Mouse (Mus musculus): ENCODE data around the gene Ipo9. TPM values are rescaled to one million over a fixed set of nuclear protein-coding genes. Genes with fewer than 3 reads are reported as not detected.

Ipo9 gene
- polyA plus RNA-seq, 1 experiment from 2014 or later = 24.7 TPM

DNA sequence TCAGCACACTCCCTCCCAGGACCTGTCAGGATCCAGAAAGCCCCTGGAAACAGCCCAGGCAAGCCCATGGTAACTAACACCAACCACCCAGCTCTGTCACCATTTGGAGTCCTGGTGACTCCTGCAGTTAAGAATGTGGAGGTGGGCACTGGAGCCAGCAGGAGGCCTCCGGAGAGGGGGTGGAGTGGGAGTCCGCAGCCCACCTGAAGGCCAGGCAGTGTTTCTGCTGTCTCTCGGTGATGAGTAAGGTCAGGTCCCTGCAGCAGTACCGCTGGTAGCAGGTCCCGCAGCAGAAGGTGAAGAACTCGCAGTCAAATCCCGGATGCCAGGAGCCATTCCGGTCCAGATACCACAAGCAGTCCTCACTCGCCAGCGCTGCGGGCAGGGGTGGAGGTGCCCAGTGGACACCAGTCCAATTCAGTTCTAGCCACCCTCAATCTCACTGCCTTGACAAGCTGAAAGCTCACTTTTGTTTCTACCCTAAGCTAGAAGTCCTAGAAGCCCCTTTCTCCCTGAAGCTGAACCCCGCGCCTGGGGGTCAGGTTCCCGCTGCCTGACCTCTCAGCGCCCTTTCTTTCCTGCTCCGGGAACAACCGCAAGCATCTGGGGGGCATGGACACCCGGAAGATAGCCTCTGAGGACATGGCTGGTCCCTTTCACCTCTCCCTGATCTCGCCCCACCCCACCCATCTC lies 56.0 kb downstream of the Ipo9 start:
- TF ChIP-seq CTCF (IDR thresholded peaks at IDR 0.05; ENCODE audit: low read depth) (no peak), EP300 (optimal IDR thresholded peaks at IDR 0.05) (no peak)
- Histone ChIP-seq H3K27ac (replicated peaks) (peak overlapping the region; percentile 85), H3K9ac (ENCODE audit: low read length) (peak overlapping the region; percentile 75), H3K9me3 (ENCODE audit: control insufficient read depth, low read length) (no peaks in the 10 kb centered on the region), H3K4me1 (replicated peaks; ENCODE audit: control insufficient read depth, insufficient read depth) (peaks cover 2% of the 10 kb centered on the region; the same call in 1 of the 2 replicates), H3K27me3 (ENCODE audit: control insufficient read depth, insufficient read depth, low read length) (no peaks in the 10 kb centered on the region), H3K36me3 (ENCODE audit: control insufficient read depth, insufficient read depth, low read length) (no peaks in the 10 kb centered on the region), H3K4me3 (ENCODE audit: low read depth, low read length) (peak overlapping the region; percentile 56), H3K4me2 (replicated peaks; ENCODE audit: low read depth) (peak overlapping the region; percentile 94)
- DNase-seq (ENCODE audit: low spot score) = peak; percentile 27
- WGBS = 4% methylated on average over 19 of the region's 19 CpGs
- no peak for ATAC-seq (ENCODE audit: low FRiP score, low TSS enrichment)

DNA sequence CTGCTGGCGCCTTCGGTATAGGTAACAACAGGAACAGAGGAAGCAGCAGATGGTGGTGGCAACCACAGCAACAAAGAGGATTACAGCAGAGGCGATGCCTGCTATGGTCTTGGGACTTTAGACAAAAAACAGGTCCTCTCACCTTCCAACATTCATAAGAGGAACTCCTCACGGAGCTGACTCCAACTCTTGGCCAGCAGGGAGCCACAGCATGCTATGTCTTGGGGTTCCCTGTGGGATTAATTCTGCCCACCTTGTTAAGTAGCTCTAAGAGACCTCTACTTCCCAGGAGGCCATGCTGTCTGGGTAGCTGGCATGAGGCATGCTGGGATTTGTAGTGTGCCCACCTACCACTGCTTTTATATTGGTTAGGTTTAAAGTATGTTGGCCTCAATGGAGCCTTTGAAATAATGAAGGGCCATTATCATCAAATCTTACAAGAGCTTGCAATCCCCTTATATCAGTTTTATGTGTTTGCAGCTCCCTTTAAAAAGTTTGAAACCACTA lies 57.1 kb downstream of the Ipo9 start:
- WGBS = 70% methylated on average over 4 of the region's 4 CpGs
- ATAC-seq (ENCODE audit: low FRiP score, low TSS enrichment) (no peak), DNase-seq (ENCODE audit: low spot score) (no peak)
- Histone ChIP-seq H3K36me3 (ENCODE audit: control insufficient read depth, insufficient read depth, low read length) (no peaks in the 10 kb centered on the region), H3K27ac (replicated peaks) (no peak overlapping the region), H3K4me2 (replicated peaks; ENCODE audit: low read depth) (no peak overlapping the region; the same call in 1 of the 2 replicates), H3K4me1 (replicated peaks; ENCODE audit: control insufficient read depth, insufficient read depth) (peaks cover 2% of the 10 kb centered on the region; the same call in 1 of the 2 replicates), H3K9me3 (ENCODE audit: control insufficient read depth, low read length) (no peaks in the 10 kb centered on the region), H3K9ac (ENCODE audit: low read length) (no peak overlapping the region; the same call in 1 of the 2 replicates), H3K27me3 (ENCODE audit: control insufficient read depth, insufficient read depth, low read length) (no peaks in the 10 kb centered on the region), H3K4me3 (ENCODE audit: low read depth, low read length) (no peak overlapping the region)
- TF ChIP-seq CTCF (IDR thresholded peaks at IDR 0.05; ENCODE audit: low read depth) = no peak
- no peak for TF ChIP-seq EP300 (optimal IDR thresholded peaks at IDR 0.05)

DNA sequence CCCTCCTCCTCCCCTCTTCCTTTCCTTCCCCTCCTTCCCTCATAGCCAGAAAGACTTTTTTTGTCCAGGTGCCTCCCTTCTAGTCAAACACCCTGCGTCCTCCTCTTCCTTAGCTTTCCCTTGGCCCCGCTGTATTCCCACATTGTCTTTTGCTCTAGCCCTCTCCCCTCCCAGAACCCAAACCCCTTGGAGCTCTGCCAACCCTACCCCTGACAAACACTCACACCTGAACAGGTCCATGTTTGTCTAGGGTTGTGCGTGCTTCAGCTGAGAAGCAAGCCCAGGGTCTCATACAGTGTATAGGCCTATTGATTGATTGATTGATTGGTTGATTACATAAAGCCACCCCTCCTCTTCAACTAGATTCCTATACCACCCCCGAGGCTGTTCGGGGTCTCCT lies 60.9 kb downstream of the Ipo9 start:
- DNase-seq (ENCODE audit: low spot score) (no peak), ATAC-seq (ENCODE audit: low FRiP score, low TSS enrichment) (no peak)
- H3K4me2 ChIP-seq (replicated peaks; ENCODE audit: low read depth) = no peak overlapping the region
- no peak overlapping the region for H3K9ac ChIP-seq (ENCODE audit: low read length)
- no peaks in the 10 kb centered on the region for H3K36me3 ChIP-seq (ENCODE audit: control insufficient read depth, insufficient read depth, low read length)
- H3K9me3 ChIP-seq (ENCODE audit: control insufficient read depth, low read length) = no peaks in the 10 kb centered on the region
- TF ChIP-seq EP300 (optimal IDR thresholded peaks at IDR 0.05) (no peak), CTCF (IDR thresholded peaks at IDR 0.05; ENCODE audit: low read depth) (no peak)
- H3K4me3 ChIP-seq (ENCODE audit: low read depth, low read length) = no peak overlapping the region
- H3K27ac ChIP-seq (replicated peaks) = no peak overlapping the region
- 64% methylated on average over 5 of the region's 5 CpGs for WGBS
- no peaks in the 10 kb centered on the region for H3K27me3 ChIP-seq (ENCODE audit: control insufficient read depth, insufficient read depth, low read length)
- H3K4me1 ChIP-seq (replicated peaks; ENCODE audit: control insufficient read depth, insufficient read depth) = no peaks in the 10 kb centered on the region

- Histone ChIP-seq H3K27ac (replicated peaks) (0 out of 2 replicates have a peak overlapping the region, but pooled peaks have one; percentile 40), H3K4me2 (replicated peaks; ENCODE audit: low read depth) (peak overlapping the region; percentile 78), H3K4me1 (replicated peaks; ENCODE audit: control insufficient read depth, insufficient read depth) (no peaks in the 10 kb centered on the region), H3K9me3 (ENCODE audit: control insufficient read depth, low read length) (no peaks in the 10 kb centered on the region), H3K36me3 (ENCODE audit: control insufficient read depth, insufficient read depth, low read length) (no peaks in the 10 kb centered on the region), H3K9ac (ENCODE audit: low read length) (0 out of 2 replicates have a peak overlapping the region, but pooled peaks have one; percentile 57), H3K4me3 (ENCODE audit: low read depth, low read length) (peak overlapping the region; percentile 40), H3K27me3 (ENCODE audit: control insufficient read depth, insufficient read depth, low read length) (no peaks in the 10 kb centered on the region)
- peak; percentile 72 for TF ChIP-seq CTCF (IDR thresholded peaks at IDR 0.05; ENCODE audit: low read depth)
- TF ChIP-seq EP300 (optimal IDR thresholded peaks at IDR 0.05) = no peak
- ATAC-seq (ENCODE audit: low FRiP score, low TSS enrichment) = peak; percentile 27; the same call in 1 of the 2 replicates
- 7% methylated on average over 14 of the region's 14 CpGs for WGBS
- DNase-seq (ENCODE audit: low spot score) = peak; percentile 72
Measured at GRCm38 (mm10) chr1:135368982-135369381, 61.3 kb downstream of the Ipo9 start.

DNA sequence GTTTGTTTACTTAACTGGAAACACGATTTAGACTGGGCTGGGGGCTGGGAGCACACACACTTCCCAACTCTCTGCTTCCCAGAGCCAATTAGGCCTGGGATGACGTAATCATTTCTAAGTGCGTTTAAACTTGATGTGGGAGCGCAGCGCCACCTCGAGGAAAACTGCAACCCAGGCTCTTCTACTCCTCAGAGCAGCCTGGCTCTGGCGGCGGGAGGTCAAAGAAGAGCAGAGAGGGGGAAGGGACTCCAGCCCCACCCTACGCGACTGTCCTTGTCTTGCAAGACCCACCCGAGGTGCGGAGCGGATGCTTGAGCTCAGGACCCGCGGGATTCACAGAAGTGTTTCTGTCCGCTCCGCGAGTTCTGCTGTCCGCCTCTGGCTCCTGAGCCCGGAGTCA lies 62.1 kb downstream of the Ipo9 start:
- Histone ChIP-seq H3K9ac (ENCODE audit: low read length) (peak overlapping the region; percentile 57), H3K4me2 (replicated peaks; ENCODE audit: low read depth) (peak overlapping the region; percentile 78), H3K4me1 (replicated peaks; ENCODE audit: control insufficient read depth, insufficient read depth) (no peaks in the 10 kb centered on the region), H3K27me3 (ENCODE audit: control insufficient read depth, insufficient read depth, low read length) (no peaks in the 10 kb centered on the region), H3K27ac (replicated peaks) (no peak overlapping the region), H3K4me3 (ENCODE audit: low read depth, low read length) (peak overlapping the region; percentile 40), H3K36me3 (ENCODE audit: control insufficient read depth, insufficient read depth, low read length) (no peaks in the 10 kb centered on the region), H3K9me3 (ENCODE audit: control insufficient read depth, low read length) (no peaks in the 10 kb centered on the region)
- ATAC-seq (ENCODE audit: low FRiP score, low TSS enrichment) (peak; percentile 75), DNase-seq (ENCODE audit: low spot score) (peak; percentile 90)
- TF ChIP-seq CTCF (IDR thresholded peaks at IDR 0.05; ENCODE audit: low read depth) = peak; percentile 95
- TF ChIP-seq EP300 (optimal IDR thresholded peaks at IDR 0.05) = no peak
- WGBS = 4% methylated on average over 20 of the region's 20 CpGs

DNA sequence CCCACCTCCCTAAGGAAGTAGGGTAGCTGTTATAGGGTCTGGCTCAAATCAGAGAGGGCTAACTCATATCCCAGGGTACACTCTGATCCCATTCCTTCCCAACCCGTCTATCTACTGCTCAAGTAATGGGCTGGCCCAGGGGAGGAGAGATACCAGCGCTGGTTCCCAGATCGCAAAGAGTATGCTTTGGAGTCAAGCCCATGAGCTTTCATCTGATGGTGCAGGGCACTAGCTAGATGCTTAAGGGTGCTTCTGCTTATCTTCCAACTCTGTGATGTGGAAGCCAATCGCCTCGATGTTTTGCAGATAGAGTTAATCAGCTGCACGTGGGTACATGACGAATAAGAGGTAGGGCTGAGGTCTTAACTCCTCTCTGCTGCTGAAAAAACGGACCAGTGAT lies 62.7 kb downstream of the Ipo9 start:
- no peak for ATAC-seq (ENCODE audit: low FRiP score, low TSS enrichment)
- Histone ChIP-seq H3K27ac (replicated peaks) (peak overlapping the region; percentile 45; the same call in 1 of the 2 replicates), H3K27me3 (ENCODE audit: control insufficient read depth, insufficient read depth, low read length) (no peaks in the 10 kb centered on the region), H3K4me2 (replicated peaks; ENCODE audit: low read depth) (no peak overlapping the region), H3K4me1 (replicated peaks; ENCODE audit: control insufficient read depth, insufficient read depth) (no peaks in the 10 kb centered on the region), H3K4me3 (ENCODE audit: low read depth, low read length) (no peak overlapping the region), H3K36me3 (ENCODE audit: control insufficient read depth, insufficient read depth, low read length) (no peaks in the 10 kb centered on the region), H3K9ac (ENCODE audit: low read length) (no peak overlapping the region), H3K9me3 (ENCODE audit: control insufficient read depth, low read length) (no peaks in the 10 kb centered on the region)
- no peak for TF ChIP-seq CTCF (IDR thresholded peaks at IDR 0.05; ENCODE audit: low read depth)
- TF ChIP-seq EP300 (optimal IDR thresholded peaks at IDR 0.05) = no peak
- WGBS = 55% methylated on average over 8 of the region's 8 CpGs
- DNase-seq (ENCODE audit: low spot score) = no peak

All from stomach, postnatal 0 days (tissue).